Mouse (Mus musculus) cortical plate, adult 2 months (tissue): ENCODE results near the gene Fan1. TPM values are rescaled to one million over a fixed set of nuclear protein-coding genes. Genes with fewer than 3 reads are reported as not detected.

Source experiments
- H3K27ac ChIP-seq: fragments of 200-500 bp; 2 replicates; pipeline ENCODE4 v1.5.1; 2012; ENCODE audit warnings: low read length, control low read depth, inconsistent platforms; ENCODE audit not compliant: insufficient read depth
- H3K4me1 ChIP-seq: fragments of 200-500 bp; 2 replicates; pipeline ENCODE4 v1.6.1; 2011; ENCODE audit warnings: low read length; ENCODE audit not compliant: control insufficient read depth, insufficient read depth
- H3K4me3 ChIP-seq: fragments of 200-500 bp; 2 replicates; pipeline ENCODE4 v1.5.1; 2011; ENCODE audit warnings: mild to moderate bottlenecking, low read length, control low read depth; ENCODE audit not compliant: insufficient read depth
- CTCF ChIP-seq: fragments of 200-500 bp; IDR thresholded peaks from 2 replicates; pipeline ENCODE4 v1.5.1; 2011; ENCODE audit warnings: mild to moderate bottlenecking, control low read depth, low read length; ENCODE audit not compliant: insufficient read depth; ENCODE audit errors: extremely low read depth
- POLR2A ChIP-seq: fragments of 200-500 bp; IDR thresholded peaks from 2 replicates; pipeline ENCODE4 v1.6.1; 2011; ENCODE audit warnings: mild to moderate bottlenecking, low read length, control low read depth; ENCODE audit not compliant: insufficient read depth; ENCODE audit errors: extremely low read depth
- polyA plus RNA-seq: library from polyadenylated mRNA; depleted of rRNA; stranded (reverse); fragments of >200 nt; gene quantifications from 2 replicates; pipeline ENCODE4 v1.2.3, GENCODE M21; 2012; rRNA removed

Gene Fan1
- 4.1 and 4.3 TPM in 2 replicates for polyA plus RNA-seq

DNA sequence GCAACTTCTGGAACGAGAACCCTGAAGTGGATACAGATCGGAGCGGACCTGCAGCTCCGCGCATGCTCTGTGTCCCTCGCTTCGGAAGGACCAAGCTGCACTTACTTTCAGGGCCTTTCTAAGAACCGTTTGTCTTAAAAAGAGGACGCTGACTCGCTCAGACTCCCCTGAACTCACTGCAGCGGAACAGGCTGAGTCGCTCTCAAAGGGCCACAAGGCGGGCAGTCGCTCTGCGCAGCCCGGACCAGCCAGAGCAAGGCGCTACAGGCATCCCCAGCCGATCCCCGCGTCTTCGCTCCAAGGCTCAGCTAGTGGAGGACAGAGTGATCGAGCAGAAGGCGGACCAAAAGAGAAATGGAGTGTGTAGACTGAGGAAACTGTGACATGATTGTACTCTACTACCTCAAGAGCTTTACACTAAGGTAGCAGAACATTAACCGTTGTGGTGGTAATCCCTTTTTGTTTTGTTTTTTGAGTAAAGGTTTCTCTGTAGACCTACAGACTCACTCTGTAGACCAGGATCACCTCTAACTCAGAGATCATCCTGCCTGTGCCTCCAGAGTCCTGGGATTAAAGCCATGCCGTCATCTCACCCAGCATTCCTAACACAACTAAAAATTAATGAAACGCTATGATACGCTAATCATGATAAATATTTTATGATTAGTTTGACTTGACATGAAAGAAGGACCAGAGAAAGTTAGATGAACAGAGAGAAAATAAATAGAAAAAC is at the start of gene Fan1:
Gene Fan1 (minus strand): TSS at position 266 of the 733 bp plus-strand sequence.
- H3K27ac ChIP-seq, result peak within 1 kb of the TSS; percentile 55
- peak; percentile 86 for TF ChIP-seq POLR2A
- TF ChIP-seq CTCF, result no peak
- peak within 1 kb of the TSS; percentile 63 for H3K4me3 ChIP-seq

GRCm38 (mm10) chr7:64403989-64404388 is 30.1 kb upstream of the Fan1 start:
- Histone ChIP-seq H3K4me1 (no peaks in the 10 kb centered on the region), H3K27ac (no peak overlapping the region), H3K4me3 (no peak overlapping the region)
- no peak for TF ChIP-seq CTCF
- no peak for TF ChIP-seq POLR2A

More for the DNA sequence above, at the start of gene Fan1:
- peaks cover 2% of the 10 kb centered on the region; the same call in 1 of the 2 replicates for H3K4me1 ChIP-seq

GRCm38 (mm10) chr7:64402452-64402851 is 28.6 kb upstream of the Fan1 start:
- Histone ChIP-seq H3K4me1 (no peaks in the 10 kb centered on the region), H3K4me3 (no peak overlapping the region), H3K27ac (no peak overlapping the region)
- TF ChIP-seq POLR2A (no peak), CTCF (no peak)

DNA sequence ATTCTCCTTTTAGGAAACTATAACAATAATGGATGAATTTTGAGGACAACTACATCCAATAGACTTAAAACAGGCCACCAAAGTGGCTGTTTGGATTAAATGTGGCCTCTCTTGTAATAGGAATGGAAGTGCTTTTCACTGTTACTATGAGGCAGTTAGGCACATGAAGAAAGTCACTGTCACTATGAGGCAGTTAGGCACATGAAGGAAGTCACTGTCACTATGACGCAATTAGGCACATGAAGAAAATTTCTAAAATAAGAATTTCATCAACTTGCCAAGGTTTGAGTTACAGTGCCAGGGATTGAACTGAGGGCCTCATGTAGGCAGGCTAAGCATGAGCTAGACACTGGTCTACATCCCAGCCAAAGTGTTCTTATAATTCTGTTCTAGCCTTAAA is 26.8 kb upstream of the Fan1 start:
- TF ChIP-seq CTCF, result no peak
- TF ChIP-seq POLR2A, result no peak
- Histone ChIP-seq H3K4me1 (no peaks in the 10 kb centered on the region), H3K4me3 (no peak overlapping the region), H3K27ac (no peak overlapping the region)

- no peak for TF ChIP-seq CTCF
- TF ChIP-seq POLR2A, result no peak
- H3K4me3 ChIP-seq, result peak overlapping the region; percentile 66
- H3K4me1 ChIP-seq, result no peaks in the 10 kb centered on the region
- 0 out of 2 replicates have a peak overlapping the region, but pooled peaks have one; percentile 1 for H3K27ac ChIP-seq
Observed at GRCm38 (mm10) chr7:64392819-64393151, 18.9 kb upstream of the Fan1 start.

DNA sequence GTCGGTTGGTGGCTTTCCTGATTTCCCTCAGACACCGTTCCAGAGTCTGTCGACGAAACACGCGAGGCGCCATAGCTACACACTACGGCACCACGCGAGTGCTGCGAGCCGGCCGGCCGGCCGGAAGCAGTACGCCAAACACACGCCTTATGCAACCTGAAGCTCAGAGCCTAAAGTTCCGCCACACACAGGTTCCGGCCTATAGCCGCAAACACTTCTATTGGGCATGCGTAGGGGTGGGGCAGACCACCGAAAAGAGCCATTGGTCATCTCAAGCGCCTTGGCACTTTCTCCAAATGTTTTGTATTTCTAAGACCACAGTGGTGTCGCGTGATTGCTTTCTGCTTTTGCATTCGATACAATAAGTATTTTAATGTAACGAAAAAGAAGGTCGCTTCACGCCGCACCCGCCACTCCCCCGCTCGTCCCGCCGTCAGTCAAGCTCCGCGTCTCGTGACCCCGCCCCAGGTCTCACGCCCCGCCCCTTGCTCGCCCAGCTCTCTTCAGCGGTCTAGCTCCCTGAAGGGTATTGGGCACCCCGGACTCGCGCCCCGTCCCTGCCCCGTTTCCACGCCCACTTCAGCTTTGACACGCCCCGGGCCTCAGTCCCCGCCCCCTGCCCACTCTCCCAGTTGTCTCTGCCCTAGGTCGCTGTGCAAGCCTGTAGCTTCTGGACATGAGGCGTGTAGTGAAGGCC is 18.4 kb upstream of the Fan1 start, which contains the start of the genes Mphosph10 and Mcee:
Gene Mphosph10 (minus strand): TSS at position 147 of the 697 bp plus-strand sequence.
Gene Mcee (plus strand): TSS at position 486 of the 697 bp plus-strand sequence.
- H3K27ac ChIP-seq, result 0 out of 2 replicates have a peak within 1 kb of the TSS, but pooled peaks have one; percentile 1
- no peaks in the 10 kb centered on the region for H3K4me1 ChIP-seq
- TF ChIP-seq POLR2A (peak; percentile 59), CTCF (no peak)
- H3K4me3 ChIP-seq, result peak within 1 kb of the TSS; percentile 66

GRCm38 (mm10) chr7:64391479-64391878 is 17.6 kb upstream of the Fan1 start:
- H3K27ac ChIP-seq, result no peak overlapping the region
- H3K4me3 ChIP-seq, result peak overlapping the region; percentile 66
- TF ChIP-seq CTCF (no peak), POLR2A (no peak)
- H3K4me1 ChIP-seq, result no peaks in the 10 kb centered on the region

DNA sequence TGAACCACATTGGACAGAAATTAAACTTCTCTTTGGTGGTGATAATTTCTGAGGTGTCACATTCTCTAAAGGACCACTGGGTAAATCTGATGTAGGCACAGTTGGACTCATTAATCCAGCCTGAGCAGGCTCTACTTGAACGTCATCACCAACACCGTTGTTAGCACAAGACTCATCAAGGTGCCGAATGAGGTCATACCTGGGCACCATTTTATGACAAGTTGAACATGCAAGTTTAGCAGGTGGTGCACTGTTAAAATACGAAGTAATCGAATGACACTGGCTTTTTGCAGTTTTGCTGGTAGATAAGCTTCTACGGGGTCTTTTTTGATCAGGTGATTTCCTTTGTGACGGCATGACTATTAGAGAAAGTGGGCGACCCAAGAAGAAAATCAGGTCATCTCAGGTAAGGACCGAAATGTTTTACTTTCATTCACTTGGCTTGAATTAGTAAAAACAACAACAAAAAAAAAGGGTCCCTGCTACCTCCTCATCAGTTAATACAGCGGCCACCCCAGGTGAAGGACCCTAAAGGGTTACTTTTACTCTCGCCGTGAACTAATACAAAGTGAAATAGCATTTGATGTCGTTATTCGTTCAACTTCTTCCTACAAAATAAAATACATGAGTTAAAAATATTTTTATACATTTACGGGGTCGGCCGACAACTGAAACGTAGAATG is 607 bp downstream of the Fan1 start:
- no peak for TF ChIP-seq POLR2A
- Histone ChIP-seq H3K27ac (peak overlapping the region; percentile 55), H3K4me1 (peaks cover 2% of the 10 kb centered on the region; the same call in 1 of the 2 replicates), H3K4me3 (peak overlapping the region; percentile 63)
